Comparison of ENCODE assay signal across 13 mouse cellular contexts in genomic region chr15:24297236-24297635, GRCm38 (mm10).
"Had no signal": no experiment of that assay in that cellular context is flagged by ENCODE, and none has a peak within 500 bp of the region (broad histone marks: within the 10 kb centered on the region; RNA-seq: fewer than 3 reads in every experiment).

No protein-coding gene starts in this region.

- H3K36me3 ChIP-seq: liver, embryonic 15.5 days; midbrain, embryonic 13.5 days had no signal

- H3K4me3 ChIP-seq: layer of hippocampus, adult 2 months; liver, embryonic 15.5 days; midbrain, embryonic 13.5 days had no signal

- H3K27me3 ChIP-seq: liver, embryonic 15.5 days; midbrain, embryonic 13.5 days had no signal

- H3K9me3 ChIP-seq: liver, embryonic 15.5 days; midbrain, embryonic 13.5 days had no signal

- DNase-seq: kidney, adult 9 months; kidney, postnatal 36 days; left cerebral cortex, postnatal 4 days; lung, adult 2 months; lung, postnatal 36 days; right cerebral cortex, adult 18-20 months; right cerebral cortex, postnatal 25 days; thymus, adult 18-20 months; thymus, postnatal 14 days had no signal

- H3K4me1 ChIP-seq: liver, embryonic 15.5 days; midbrain, embryonic 13.5 days had no signal

- H3K27ac ChIP-seq: kidney, postnatal 0 days; layer of hippocampus, adult 2 months; liver, embryonic 15.5 days; midbrain, embryonic 13.5 days had no signal
